Mouse (Mus musculus) embryonic facial prominence, embryonic 14.5 days (tissue): ENCODE measurements at regions not wholly inside any gene's neighbourhood (a gene's known extent, or its start where the extent isn't known, plus 50 kb on each side); places are given as distances from the start of the nearest gene placed in this dataset.

Experiments
- ATAC-seq: fragments of 200-750 bp; cut with Nextera tagmentation; 2 replicates; pipeline ENCODE4 v1.8.0; 2017; ENCODE audit warnings: low read depth, moderate number of reproducible peaks, moderate TSS enrichment
- DNase-seq: peaks from one replicate; pipeline ENCODE4 v3.0.0-alpha.2; 2015; ENCODE audit warnings: low spot score
- H3K27ac ChIP-seq: fragments of 300-500 bp; sonication (generic); replicated peaks from 2 replicates; pipeline ENCODE4 v1.5.1; 2014; ENCODE audit warnings: low read depth, mild to moderate bottlenecking, low read length, moderate library complexity
- H3K27me3 ChIP-seq: fragments of 300-500 bp; sonication (generic); replicated peaks from 2 replicates; pipeline ENCODE4 v1.6.1; 2014; ENCODE audit warnings: low read length; ENCODE audit not compliant: control insufficient read depth, insufficient read depth
- H3K36me3 ChIP-seq: fragments of 300-500 bp; sonication (generic); 2 replicates; pipeline ENCODE4 v1.6.1; 2014; ENCODE audit warnings: low read length, mixed read lengths; ENCODE audit not compliant: control insufficient read depth, insufficient read depth
- H3K4me1 ChIP-seq: fragments of 300-500 bp; sonication (generic); 2 replicates; pipeline ENCODE4 v1.6.1; 2014; ENCODE audit warnings: antibody characterized with exemption, low read length; ENCODE audit not compliant: control insufficient read depth, insufficient read depth
- H3K4me2 ChIP-seq: fragments of 300-500 bp; sonication (generic); 2 replicates; pipeline ENCODE4 v1.6.1; 2014; ENCODE audit warnings: low read depth, mild to moderate bottlenecking, low read length, moderate library complexity, mixed read lengths
- H3K4me3 ChIP-seq: fragments of 300-500 bp; sonication (generic); 2 replicates; pipeline ENCODE4 v1.5.1; 2014; ENCODE audit warnings: low read depth, mild to moderate bottlenecking, low read length
- H3K9ac ChIP-seq: fragments of 300-500 bp; sonication (generic); 2 replicates; pipeline ENCODE4 v1.6.1; 2014; ENCODE audit warnings: low read depth, mild to moderate bottlenecking, low read length, moderate library complexity, mixed read lengths
- H3K9me3 ChIP-seq: fragments of 300-500 bp; sonication (generic); 2 replicates; pipeline ENCODE4 v1.6.1; 2016; ENCODE audit warnings: low read length; ENCODE audit not compliant: control insufficient read depth
- WGBS: fragments of 180-500 bp; shearing (Covaris S2); extraction: QIAGEN DNeasy Blood & Tissue Kit; methylation state at CpG from one replicate; pipeline ENCODE4 v1.1.7; 2014; 5-methylcytosine and 5-hydroxymethylcytosine counted together

- WGBS, result 67% methylated on average over 12 of the region's 12 CpGs
- ATAC-seq (no peak), DNase-seq (no peak)
- Histone ChIP-seq H3K36me3 (no peaks in the 10 kb centered on the region), H3K27ac (no peak overlapping the region), H3K27me3 (no peaks in the 10 kb centered on the region), H3K9ac (no peak overlapping the region), H3K4me3 (no peak overlapping the region), H3K9me3 (no peaks in the 10 kb centered on the region), H3K4me2 (no peak overlapping the region), H3K4me1 (no peaks in the 10 kb centered on the region)
These were observed 191.6 kb downstream of the Agtpbp1 start for GRCm38 (mm10) chr13:59393231-59393938.

GRCm38 (mm10) chr13:59392828-59393227 lies 192.2 kb downstream of the Agtpbp1 start:
- Histone ChIP-seq H3K36me3 (no peaks in the 10 kb centered on the region), H3K4me1 (no peaks in the 10 kb centered on the region), H3K27ac (no peak overlapping the region), H3K9me3 (no peaks in the 10 kb centered on the region), H3K4me3 (no peak overlapping the region), H3K9ac (no peak overlapping the region), H3K27me3 (no peaks in the 10 kb centered on the region), H3K4me2 (no peak overlapping the region)
- DNase-seq (no peak), ATAC-seq (no peak)
- 82% methylated on average over 4 of the region's 4 CpGs for WGBS

- Histone ChIP-seq H3K27ac (no peak overlapping the region), H3K27me3 (no peaks in the 10 kb centered on the region), H3K4me2 (no peak overlapping the region), H3K9ac (no peak overlapping the region), H3K4me3 (no peak overlapping the region), H3K4me1 (no peaks in the 10 kb centered on the region), H3K9me3 (no peaks in the 10 kb centered on the region), H3K36me3 (no peaks in the 10 kb centered on the region)
- DNase-seq (no peak), ATAC-seq (no peak)
- 74% methylated on average over 14 of the region's 14 CpGs for WGBS
These were observed 197.3 kb downstream of the Agtpbp1 start for GRCm38 (mm10) chr13:59387627-59388325.

GRCm38 (mm10) chr13:59386935-59387540 lies 198.0 kb downstream of the Agtpbp1 start:
- ATAC-seq (no peak), DNase-seq (no peak)
- Histone ChIP-seq H3K27ac (no peak overlapping the region), H3K4me3 (no peak overlapping the region), H3K9ac (no peak overlapping the region), H3K36me3 (no peaks in the 10 kb centered on the region), H3K4me1 (no peaks in the 10 kb centered on the region), H3K9me3 (no peaks in the 10 kb centered on the region), H3K27me3 (no peaks in the 10 kb centered on the region), H3K4me2 (no peak overlapping the region)
- WGBS, result 83% methylated on average over 7 of the region's 7 CpGs

GRCm38 (mm10) chr13:59385824-59386223 lies 199.2 kb downstream of the Agtpbp1 start:
- H3K9ac ChIP-seq, result no peak overlapping the region
- ATAC-seq (no peak), DNase-seq (no peak)
- H3K27me3 ChIP-seq, result no peaks in the 10 kb centered on the region
- WGBS, result 79% methylated on average over 6 of the region's 6 CpGs
- no peaks in the 10 kb centered on the region for H3K36me3 ChIP-seq
- H3K9me3 ChIP-seq, result no peaks in the 10 kb centered on the region
- H3K4me2 ChIP-seq, result no peak overlapping the region
- H3K27ac ChIP-seq, result no peak overlapping the region
- H3K4me1 ChIP-seq, result no peaks in the 10 kb centered on the region
- no peak overlapping the region for H3K4me3 ChIP-seq

- Histone ChIP-seq H3K27ac (no peak overlapping the region), H3K4me3 (no peak overlapping the region), H3K27me3 (no peaks in the 10 kb centered on the region), H3K4me2 (no peak overlapping the region), H3K9ac (no peak overlapping the region), H3K4me1 (no peaks in the 10 kb centered on the region), H3K36me3 (no peaks in the 10 kb centered on the region), H3K9me3 (no peaks in the 10 kb centered on the region)
- DNase-seq (no peak), ATAC-seq (no peak)
- 82% methylated on average over 12 of the region's 12 CpGs for WGBS
These were observed 214.7 kb downstream of the Agtpbp1 start for GRCm38 (mm10) chr13:59370141-59370816.

GRCm38 (mm10) chr13:59368550-59369449 lies 216.2 kb downstream of the Agtpbp1 start:
- WGBS, result 59% methylated on average over 13 of the region's 13 CpGs
- Histone ChIP-seq H3K4me3 (no peak overlapping the region), H3K9me3 (no peaks in the 10 kb centered on the region), H3K27me3 (no peaks in the 10 kb centered on the region), H3K4me2 (no peak overlapping the region), H3K27ac (no peak overlapping the region), H3K9ac (no peak overlapping the region), H3K4me1 (no peaks in the 10 kb centered on the region), H3K36me3 (no peaks in the 10 kb centered on the region)
- DNase-seq (no peak), ATAC-seq (no peak)

GRCm38 (mm10) chr13:59365460-59365859 lies 219.6 kb downstream of the Agtpbp1 start:
- Histone ChIP-seq H3K27ac (no peak overlapping the region), H3K4me2 (no peak overlapping the region), H3K4me3 (no peak overlapping the region), H3K27me3 (no peaks in the 10 kb centered on the region), H3K9ac (no peak overlapping the region), H3K36me3 (no peaks in the 10 kb centered on the region), H3K9me3 (no peaks in the 10 kb centered on the region), H3K4me1 (no peaks in the 10 kb centered on the region)
- DNase-seq (peak; percentile 90), ATAC-seq (no peak)
- 37% methylated on average over 5 of the region's 5 CpGs for WGBS
